Mouse (Mus musculus) embryonic facial prominence, embryonic 10.5 days (tissue): ENCODE measurements at regions not wholly inside any gene's neighbourhood (a gene's known extent, or its start where the extent isn't known, plus 50 kb on each side); places are given as distances from the start of the nearest gene placed in this dataset.

Source experiments
- DNase-seq: peaks from one replicate; pipeline ENCODE4 v3.0.0-alpha.2; 2017; ENCODE audit warnings: low spot score
- H3K27ac ChIP-seq: fragments of 300-500 bp; sonication (generic); replicated peaks from 2 replicates; pipeline ENCODE4 v1.5.1; 2016; ENCODE audit warnings: mild to moderate bottlenecking
- H3K27me3 ChIP-seq: fragments of 300-500 bp; sonication (generic); replicated peaks from 2 replicates; pipeline ENCODE4 v1.6.1; 2016; ENCODE audit warnings: low read depth, mild to moderate bottlenecking; ENCODE audit not compliant: poor library complexity, severe bottlenecking
- H3K36me3 ChIP-seq: fragments of 300-500 bp; sonication (generic); replicated peaks from 2 replicates; pipeline ENCODE4 v1.6.1; 2016; ENCODE audit warnings: mild to moderate bottlenecking, moderate library complexity
- H3K4me1 ChIP-seq: fragments of 300-500 bp; sonication (generic); 2 replicates; pipeline ENCODE4 v1.6.1; 2016
- H3K4me3 ChIP-seq: fragments of 300-500 bp; sonication (generic); 2 replicates; pipeline ENCODE4 v1.5.1; 2016; ENCODE audit warnings: mild to moderate bottlenecking, moderate library complexity
- H3K9me3 ChIP-seq: fragments of 300-500 bp; sonication (generic); 2 replicates; pipeline ENCODE4 v1.6.1; 2016; ENCODE audit warnings: mild to moderate bottlenecking
- WGBS: fragments of 180-500 bp; shearing (Covaris S2); methylation state at CpG from one replicate; pipeline ENCODE4 v1.1.7; 2016; 5-methylcytosine and 5-hydroxymethylcytosine counted together

DNA sequence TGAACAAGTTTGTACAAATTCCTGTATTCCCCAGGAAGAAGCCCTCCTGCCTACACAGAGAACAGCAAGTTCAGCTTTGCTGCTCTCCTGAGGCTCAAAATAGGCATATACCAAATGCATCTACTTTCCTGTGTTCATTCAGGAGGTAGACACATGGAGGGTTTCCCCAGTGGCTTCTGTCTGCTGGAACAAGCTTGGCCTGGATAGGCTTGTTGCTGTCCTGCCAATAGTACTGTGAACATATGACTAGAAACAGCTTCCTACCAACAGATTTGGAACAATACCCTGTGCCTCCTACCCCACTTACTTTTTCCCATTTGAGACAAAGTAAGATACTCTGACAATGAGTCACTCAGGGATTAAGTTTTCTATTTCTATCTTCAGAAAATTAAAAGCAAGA, 93.8 kb upstream of the Wdpcp start:
- no peak for DNase-seq

DNA sequence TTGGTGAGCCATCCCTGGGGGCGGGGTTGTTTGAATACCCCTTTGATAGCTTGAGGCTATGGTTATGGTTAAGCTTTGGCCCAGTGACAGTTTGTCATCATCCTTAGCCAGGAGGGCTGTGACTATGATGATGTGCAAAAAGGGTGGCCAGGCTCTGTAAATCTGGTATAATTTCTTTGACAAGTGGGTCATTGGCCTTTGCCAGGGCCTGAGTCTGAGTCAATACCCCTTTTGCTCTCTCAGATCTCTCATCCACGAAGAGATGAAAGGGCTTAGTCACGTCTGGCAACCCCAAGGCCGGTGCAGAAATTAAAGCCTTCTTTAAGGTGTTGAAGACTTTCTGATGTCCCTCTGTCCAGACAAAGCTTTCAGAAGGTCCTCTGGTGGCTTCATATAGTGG, 99.7 kb upstream of the Ugp2 start:
- Histone ChIP-seq H3K4me1 (no peaks in the 10 kb centered on the region), H3K27me3 (no peaks in the 10 kb centered on the region), H3K9me3 (no peaks in the 10 kb centered on the region), H3K27ac (no peak overlapping the region), H3K4me3 (no peak overlapping the region), H3K36me3 (no peaks in the 10 kb centered on the region)
- DNase-seq = no peak
- 60% methylated on average over 4 of the region's 4 CpGs for WGBS

More for the DNA sequence above, 93.8 kb upstream of the Wdpcp start:
- H3K36me3 ChIP-seq = no peaks in the 10 kb centered on the region
- H3K9me3 ChIP-seq = no peaks in the 10 kb centered on the region; the same call in 1 of the 2 replicates
- H3K4me1 ChIP-seq = no peaks in the 10 kb centered on the region
- no peak overlapping the region for H3K4me3 ChIP-seq
- H3K27me3 ChIP-seq = no peaks in the 10 kb centered on the region
- H3K27ac ChIP-seq = no peak overlapping the region

- Histone ChIP-seq H3K9me3 (no peaks in the 10 kb centered on the region), H3K27me3 (no peaks in the 10 kb centered on the region), H3K4me3 (no peak overlapping the region), H3K36me3 (no peaks in the 10 kb centered on the region), H3K27ac (no peak overlapping the region), H3K4me1 (no peaks in the 10 kb centered on the region)
- no peak for DNase-seq
These were observed 97.5 kb upstream of the Ugp2 start for GRCm38 (mm10) chr11:21468465-21468864.

DNA sequence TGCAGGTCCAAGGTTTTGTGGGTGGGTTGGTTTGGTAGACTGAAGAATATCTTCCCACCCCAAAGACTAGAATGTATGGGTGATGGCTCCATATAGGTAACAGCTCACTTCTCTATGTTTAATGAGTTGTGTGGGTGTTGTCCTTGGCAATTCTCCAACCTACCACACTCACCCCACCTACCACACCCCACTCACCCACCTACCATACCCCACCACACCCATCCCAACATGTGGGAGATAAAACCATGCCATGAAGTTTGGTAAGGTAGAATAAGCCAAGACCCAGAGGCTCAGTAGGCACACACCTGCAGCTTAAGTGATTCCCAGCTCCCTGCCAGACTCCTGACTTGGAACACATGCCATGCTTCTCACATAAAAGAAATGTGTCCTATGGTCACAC, 89.0 kb upstream of the Ugp2 start:
- DNase-seq = no peak
- no peak overlapping the region for H3K4me3 ChIP-seq
- H3K9me3 ChIP-seq = no peaks in the 10 kb centered on the region
- no peaks in the 10 kb centered on the region for H3K36me3 ChIP-seq
- no peaks in the 10 kb centered on the region for H3K27me3 ChIP-seq
- no peak overlapping the region for H3K27ac ChIP-seq
- H3K4me1 ChIP-seq = no peaks in the 10 kb centered on the region

GRCm38 (mm10) chr11:21453308-21454106, 82.5 kb upstream of the Ugp2 start:
- Histone ChIP-seq H3K9me3 (no peaks in the 10 kb centered on the region), H3K27ac (no peak overlapping the region), H3K4me3 (no peak overlapping the region), H3K4me1 (no peaks in the 10 kb centered on the region), H3K27me3 (no peaks in the 10 kb centered on the region), H3K36me3 (no peaks in the 10 kb centered on the region)
- no peak for DNase-seq
- 74% methylated on average over 3 of the region's 4 CpGs for WGBS

DNA sequence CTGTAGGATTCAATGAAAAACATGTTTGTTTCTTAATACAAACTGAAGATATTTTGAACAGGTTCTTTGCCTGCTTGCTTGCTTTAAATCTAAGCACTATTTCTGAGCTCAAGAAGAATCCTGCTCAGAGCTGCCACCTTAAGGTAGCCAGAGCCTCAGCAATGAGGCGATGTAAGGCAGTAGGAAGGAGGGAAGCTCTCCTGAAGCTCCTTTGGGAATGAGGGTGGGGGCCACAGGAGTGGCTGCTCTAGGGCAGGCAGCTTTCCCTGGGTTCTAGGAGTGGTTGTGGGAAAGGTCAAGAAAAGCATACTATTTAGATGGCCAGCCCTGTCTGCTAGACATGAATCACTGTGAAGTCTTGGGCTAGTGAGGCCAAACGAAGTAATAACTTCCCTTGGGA, 62.7 kb upstream of the Ugp2 start:
- Histone ChIP-seq H3K4me3 (no peak overlapping the region), H3K4me1 (0 out of 2 replicates have a peak, but pooled peaks cover 2% of the 10 kb centered on the region), H3K27ac (no peak overlapping the region), H3K9me3 (no peaks in the 10 kb centered on the region), H3K27me3 (no peaks in the 10 kb centered on the region), H3K36me3 (no peaks in the 10 kb centered on the region)
- DNase-seq = no peak
- 39% methylated on average over 2 of the region's 2 CpGs for WGBS

GRCm38 (mm10) chr11:21430021-21430420, 59.0 kb upstream of the Ugp2 start:
- H3K4me3 ChIP-seq = no peak overlapping the region
- no peak overlapping the region for H3K27ac ChIP-seq
- WGBS = 63% methylated on average over 1 of the region's 1 CpGs
- no peak for DNase-seq
- 0 out of 2 replicates have a peak, but pooled peaks cover 8% of the 10 kb centered on the region for H3K4me1 ChIP-seq
- no peaks in the 10 kb centered on the region for H3K27me3 ChIP-seq
- no peaks in the 10 kb centered on the region for H3K9me3 ChIP-seq
- no peaks in the 10 kb centered on the region for H3K36me3 ChIP-seq

DNA sequence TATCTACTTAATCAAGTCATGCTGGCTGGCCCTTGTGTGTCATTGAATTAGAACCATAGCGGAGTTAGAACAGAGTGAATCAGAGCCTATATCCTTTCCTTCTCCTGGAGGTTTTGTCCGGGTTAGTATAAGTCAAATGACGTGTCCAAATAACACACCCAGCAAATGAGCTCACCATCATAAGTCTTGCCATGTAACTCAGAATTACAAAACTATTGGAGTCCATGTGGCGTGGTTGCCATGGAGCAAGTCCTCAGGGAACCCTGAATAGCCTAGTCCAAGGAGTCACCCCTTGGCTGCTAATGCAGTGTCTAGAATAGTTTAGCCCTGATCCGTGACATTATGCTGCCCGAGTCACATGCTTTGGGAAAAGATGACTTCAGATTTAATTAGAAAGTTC, 57.7 kb upstream of the Ugp2 start:
- Histone ChIP-seq H3K4me1 (0 out of 2 replicates have a peak, but pooled peaks cover 8% of the 10 kb centered on the region), H3K27me3 (no peaks in the 10 kb centered on the region), H3K9me3 (no peaks in the 10 kb centered on the region), H3K4me3 (no peak overlapping the region), H3K27ac (no peak overlapping the region), H3K36me3 (no peaks in the 10 kb centered on the region)
- no peak for DNase-seq
- 80% methylated on average over 6 of the region's 6 CpGs for WGBS

DNA sequence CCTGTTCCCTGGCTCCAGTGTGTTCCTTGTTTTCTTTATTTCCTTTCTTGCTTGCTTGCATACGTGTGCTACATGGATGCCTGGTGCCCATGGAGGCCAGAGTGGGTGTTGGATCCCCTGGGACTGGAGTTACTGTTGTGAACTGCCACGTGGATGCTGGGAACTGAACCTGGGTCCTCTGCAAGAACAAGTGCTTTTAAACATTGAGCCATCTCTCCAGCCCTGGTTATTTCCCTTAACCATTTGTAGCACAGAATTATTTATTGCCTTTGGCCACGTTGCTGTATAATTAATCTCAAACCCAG, 57.0 kb upstream of the Ugp2 start:
- no peak for DNase-seq
- Histone ChIP-seq H3K27me3 (no peaks in the 10 kb centered on the region), H3K4me1 (0 out of 2 replicates have a peak, but pooled peaks cover 8% of the 10 kb centered on the region), H3K36me3 (no peaks in the 10 kb centered on the region), H3K4me3 (no peak overlapping the region), H3K27ac (no peak overlapping the region), H3K9me3 (no peaks in the 10 kb centered on the region)
- WGBS = 57% methylated on average over 3 of the region's 3 CpGs

GRCm38 (mm10) chr11:21427291-21428012, 56.5 kb upstream of the Ugp2 start:
- no peaks in the 10 kb centered on the region for H3K27me3 ChIP-seq
- no peak for DNase-seq
- H3K4me1 ChIP-seq = 0 out of 2 replicates have a peak, but pooled peaks cover 8% of the 10 kb centered on the region
- no peak overlapping the region for H3K4me3 ChIP-seq
- no peaks in the 10 kb centered on the region for H3K9me3 ChIP-seq
- WGBS = 81% methylated on average over 4 of the region's 4 CpGs
- H3K27ac ChIP-seq = no peak overlapping the region
- H3K36me3 ChIP-seq = no peaks in the 10 kb centered on the region

- 89% methylated on average over 6 of the region's 6 CpGs for WGBS
- Histone ChIP-seq H3K27me3 (no peaks in the 10 kb centered on the region), H3K4me1 (peaks cover 12% of the 10 kb centered on the region; the same call in 1 of the 2 replicates), H3K9me3 (no peaks in the 10 kb centered on the region), H3K4me3 (no peak overlapping the region), H3K36me3 (no peaks in the 10 kb centered on the region), H3K27ac (no peak overlapping the region)
- DNase-seq = no peak
These were observed 54.6 kb upstream of the Ugp2 start for GRCm38 (mm10) chr11:21425480-21426101.

DNA sequence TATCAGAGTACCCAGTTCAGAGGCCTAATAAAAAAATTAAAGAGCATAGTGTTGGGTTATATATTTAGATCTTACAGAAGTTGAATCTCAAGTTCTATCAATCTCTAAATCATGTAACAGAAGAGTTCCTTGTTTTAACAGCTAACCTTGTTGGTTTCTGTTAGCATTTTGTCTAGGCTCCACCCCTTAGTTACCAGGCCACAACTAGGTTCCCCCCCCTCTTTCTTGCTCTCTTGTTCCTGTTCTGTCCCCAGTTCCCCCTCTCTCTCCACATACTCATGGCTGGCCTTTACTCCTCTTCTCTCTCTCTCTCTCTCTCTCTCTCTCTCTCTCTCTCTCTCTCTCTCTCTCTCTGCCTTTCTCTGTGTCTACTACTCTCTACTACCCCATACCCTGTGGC, 53.3 kb upstream of the Ugp2 start:
- no peaks in the 10 kb centered on the region for H3K9me3 ChIP-seq
- H3K4me3 ChIP-seq = no peak overlapping the region
- no peak for DNase-seq

More for the DNA sequence above, 53.3 kb upstream of the Ugp2 start:
- H3K27me3 ChIP-seq = no peaks in the 10 kb centered on the region
- H3K36me3 ChIP-seq = no peaks in the 10 kb centered on the region
- H3K4me1 ChIP-seq = peaks cover 12% of the 10 kb centered on the region; the same call in 1 of the 2 replicates
- no peak overlapping the region for H3K27ac ChIP-seq
